Mouse (Mus musculus): ENCODE data around the gene Plcl1.

DNA sequence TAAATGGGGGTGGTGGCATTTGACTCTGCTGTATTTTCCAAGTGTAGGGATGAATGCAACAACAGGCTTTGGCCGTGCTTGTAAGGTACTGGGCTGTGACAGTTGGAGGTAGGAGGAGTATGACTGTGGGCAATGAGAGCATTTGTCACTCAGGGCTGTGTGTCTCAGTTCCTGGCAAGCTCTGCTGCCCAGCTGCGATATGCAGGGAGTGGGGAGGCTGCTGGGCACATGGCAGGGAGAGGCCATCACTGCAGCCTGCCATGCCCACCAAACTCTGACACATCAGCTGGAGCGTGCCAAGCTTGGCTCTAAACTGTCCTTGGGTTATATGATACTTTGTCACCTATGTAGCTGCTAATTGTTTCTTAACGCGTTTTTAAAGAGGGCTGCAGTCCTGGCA lies 48.4 kb downstream of the Plcl1 start:
- TF ChIP-seq CTCF (IDR thresholded peaks at IDR 0.05; ENCODE audit: low read depth, low read length) (no peak), TAL1 (conservative IDR thresholded peaks at IDR 0.05; ENCODE audit: low read depth, low read length) (no peak), GATA1 (IDR thresholded peaks at IDR 0.05; ENCODE audit: borderline replicate concordance, low read length) (no peak), POLR2AphosphoS5 (IDR thresholded peaks at IDR 0.05; ENCODE audit: insufficient replicate concordance, low read depth, low read length) (peak; percentile 49; the same call in 1 of the 2 replicates), GATA2 (IDR thresholded peaks at IDR 0.05; ENCODE audit: borderline replicate concordance, low read depth, low read length) (no peak)
